Mouse (Mus musculus): ENCODE data around the gene Tmem246. TPM values are rescaled to one million over a fixed set of nuclear protein-coding genes. Genes with fewer than 3 reads are reported as not detected.

The Tmem246 gene
- polyA plus RNA-seq, 1 experiment from 2014 or later = 34.5 TPM

- Histone ChIP-seq H3K4me1 (no peaks in the 10 kb centered on the region), H3K9ac (no peak overlapping the region), H3K36me3 (no peaks in the 10 kb centered on the region), H3K9me3 (no peaks in the 10 kb centered on the region), H3K4me3 (no peak overlapping the region), H3K27ac (no peak overlapping the region), H3K4me2 (replicated peaks) (no peak overlapping the region), H3K27me3 (replicated peaks) (no peaks in the 10 kb centered on the region)
- ATAC-seq (ENCODE audit: low FRiP score, low read depth) = no peak
- 70% methylated on average over 20 of the region's 20 CpGs for WGBS
Measured at GRCm38 (mm10) chr4:49559915-49560772, 37.5 kb downstream of the Tmem246 start.

- Histone ChIP-seq H3K27me3 (replicated peaks) (no peaks in the 10 kb centered on the region), H3K4me3 (no peak overlapping the region), H3K27ac (no peak overlapping the region), H3K36me3 (no peaks in the 10 kb centered on the region), H3K4me2 (replicated peaks) (no peak overlapping the region), H3K9me3 (no peaks in the 10 kb centered on the region), H3K4me1 (no peaks in the 10 kb centered on the region), H3K9ac (no peak overlapping the region)
- no peak for ATAC-seq (ENCODE audit: low FRiP score, low read depth)
- 84% methylated on average over 2 of the region's 2 CpGs for WGBS
Measured at GRCm38 (mm10) chr4:49558181-49558580, 39.5 kb downstream of the Tmem246 start.

GRCm38 (mm10) chr4:49557375-49557774 is 40.3 kb downstream of the Tmem246 start:
- Histone ChIP-seq H3K9me3 (no peaks in the 10 kb centered on the region), H3K27me3 (replicated peaks) (no peaks in the 10 kb centered on the region), H3K36me3 (no peaks in the 10 kb centered on the region), H3K4me3 (no peak overlapping the region), H3K4me2 (replicated peaks) (no peak overlapping the region), H3K9ac (no peak overlapping the region), H3K4me1 (no peaks in the 10 kb centered on the region), H3K27ac (no peak overlapping the region)
- ATAC-seq (ENCODE audit: low FRiP score, low read depth) = no peak
- WGBS = 99% methylated on average over 7 of the region's 7 CpGs

GRCm38 (mm10) chr4:49553380-49553779 is 44.3 kb downstream of the Tmem246 start:
- Histone ChIP-seq H3K4me2 (replicated peaks) (no peak overlapping the region), H3K9ac (no peak overlapping the region), H3K27ac (no peak overlapping the region), H3K4me1 (no peaks in the 10 kb centered on the region), H3K36me3 (no peaks in the 10 kb centered on the region), H3K9me3 (no peaks in the 10 kb centered on the region), H3K4me3 (no peak overlapping the region), H3K27me3 (replicated peaks) (no peaks in the 10 kb centered on the region)
- 90% methylated on average over 5 of the region's 5 CpGs for WGBS
- no peak for ATAC-seq (ENCODE audit: low FRiP score, low read depth)

- H3K36me3 ChIP-seq = no peaks in the 10 kb centered on the region
- no peak within 1 kb of the TSS for H3K9ac ChIP-seq
- H3K27ac ChIP-seq = no peak within 1 kb of the TSS
- H3K9me3 ChIP-seq = no peaks in the 10 kb centered on the region
- H3K4me3 ChIP-seq = no peak within 1 kb of the TSS
- 57% methylated on average over 3 of the region's 3 CpGs for WGBS
- no peak for ATAC-seq (ENCODE audit: low FRiP score, low read depth)
- no peaks in the 10 kb centered on the region for H3K27me3 ChIP-seq (replicated peaks)
- no peak within 1 kb of the TSS for H3K4me2 ChIP-seq (replicated peaks)
- no peaks in the 10 kb centered on the region for H3K4me1 ChIP-seq
Measured at GRCm38 (mm10) chr4:49549383-49549782, 48.3 kb downstream of the Tmem246 start, which contains the start of gene Aldob. TSS of gene Aldob (minus strand) at chr4:49549546.

GRCm38 (mm10) chr4:49547544-49548219 is 50.0 kb downstream of the Tmem246 start:
- Histone ChIP-seq H3K4me3 (no peak overlapping the region), H3K36me3 (no peaks in the 10 kb centered on the region), H3K4me1 (no peaks in the 10 kb centered on the region), H3K27me3 (replicated peaks) (no peaks in the 10 kb centered on the region), H3K27ac (no peak overlapping the region), H3K4me2 (replicated peaks) (no peak overlapping the region), H3K9ac (no peak overlapping the region), H3K9me3 (no peaks in the 10 kb centered on the region)
- 89% methylated on average over 7 of the region's 7 CpGs for WGBS
- no peak for ATAC-seq (ENCODE audit: low FRiP score, low read depth)

GRCm38 (mm10) chr4:49546873-49547543 is 50.7 kb downstream of the Tmem246 start:
- Histone ChIP-seq H3K4me1 (no peaks in the 10 kb centered on the region), H3K27me3 (replicated peaks) (no peaks in the 10 kb centered on the region), H3K27ac (no peak overlapping the region), H3K9ac (no peak overlapping the region), H3K36me3 (no peaks in the 10 kb centered on the region), H3K4me3 (no peak overlapping the region), H3K9me3 (no peaks in the 10 kb centered on the region), H3K4me2 (replicated peaks) (no peak overlapping the region)
- WGBS = 79% methylated on average over 6 of the region's 6 CpGs
- ATAC-seq (ENCODE audit: low FRiP score, low read depth) = no peak

- no peaks in the 10 kb centered on the region for H3K9me3 ChIP-seq
- no peak for ATAC-seq (ENCODE audit: low FRiP score, low read depth)
- WGBS = 88% methylated on average over 2 of the region's 2 CpGs
- no peaks in the 10 kb centered on the region for H3K36me3 ChIP-seq
- H3K4me3 ChIP-seq = no peak overlapping the region
- no peak overlapping the region for H3K4me2 ChIP-seq (replicated peaks)
- H3K9ac ChIP-seq = no peak overlapping the region
- no peaks in the 10 kb centered on the region for H3K4me1 ChIP-seq
- H3K27ac ChIP-seq = no peak overlapping the region
- no peaks in the 10 kb centered on the region for H3K27me3 ChIP-seq (replicated peaks)
Measured at GRCm38 (mm10) chr4:49546026-49546425, 51.6 kb downstream of the Tmem246 start.

GRCm38 (mm10) chr4:49540966-49541365 is 56.7 kb downstream of the Tmem246 start:
- Histone ChIP-seq H3K27ac (no peak overlapping the region), H3K9me3 (no peaks in the 10 kb centered on the region), H3K4me3 (no peak overlapping the region), H3K9ac (no peak overlapping the region), H3K36me3 (no peaks in the 10 kb centered on the region), H3K4me1 (no peaks in the 10 kb centered on the region), H3K4me2 (replicated peaks) (no peak overlapping the region), H3K27me3 (replicated peaks) (no peaks in the 10 kb centered on the region)
- ATAC-seq (ENCODE audit: low FRiP score, low read depth) = no peak
- 83% methylated on average over 3 of the region's 3 CpGs for WGBS

- WGBS = 83% methylated on average over 6 of the region's 6 CpGs
- no peak for ATAC-seq (ENCODE audit: low FRiP score, low read depth)
- Histone ChIP-seq H3K36me3 (no peaks in the 10 kb centered on the region), H3K27ac (no peak overlapping the region), H3K9ac (no peak overlapping the region), H3K4me1 (no peaks in the 10 kb centered on the region), H3K4me3 (no peak overlapping the region), H3K9me3 (no peaks in the 10 kb centered on the region), H3K4me2 (replicated peaks) (no peak overlapping the region), H3K27me3 (replicated peaks) (no peaks in the 10 kb centered on the region)
Measured at GRCm38 (mm10) chr4:49539665-49540064, 58.0 kb downstream of the Tmem246 start.

- Histone ChIP-seq H3K9ac (no peak overlapping the region), H3K4me3 (no peak overlapping the region), H3K4me2 (replicated peaks) (no peak overlapping the region), H3K36me3 (peaks cover 4% of the 10 kb centered on the region; the same call in 1 of the 2 replicates), H3K9me3 (no peaks in the 10 kb centered on the region), H3K27me3 (replicated peaks) (no peaks in the 10 kb centered on the region), H3K4me1 (no peaks in the 10 kb centered on the region), H3K27ac (no peak overlapping the region)
- WGBS = 93% methylated on average over 4 of the region's 4 CpGs
- no peak for ATAC-seq (ENCODE audit: low FRiP score, low read depth)
Measured at GRCm38 (mm10) chr4:49536671-49537070, 61.0 kb downstream of the Tmem246 start.

GRCm38 (mm10) chr4:49535675-49536294 is 61.9 kb downstream of the Tmem246 start:
- H3K4me2 ChIP-seq (replicated peaks) = no peak overlapping the region
- H3K9me3 ChIP-seq = no peaks in the 10 kb centered on the region
- H3K4me1 ChIP-seq = no peaks in the 10 kb centered on the region
- peaks cover 9% of the 10 kb centered on the region for H3K36me3 ChIP-seq
- no peak overlapping the region for H3K27ac ChIP-seq
- H3K27me3 ChIP-seq (replicated peaks) = no peaks in the 10 kb centered on the region
- H3K9ac ChIP-seq = no peak overlapping the region
- WGBS = 94% methylated on average over 4 of the region's 4 CpGs
- H3K4me3 ChIP-seq = no peak overlapping the region
- no peak for ATAC-seq (ENCODE audit: low FRiP score, low read depth)
